In the genomic region with DNA sequence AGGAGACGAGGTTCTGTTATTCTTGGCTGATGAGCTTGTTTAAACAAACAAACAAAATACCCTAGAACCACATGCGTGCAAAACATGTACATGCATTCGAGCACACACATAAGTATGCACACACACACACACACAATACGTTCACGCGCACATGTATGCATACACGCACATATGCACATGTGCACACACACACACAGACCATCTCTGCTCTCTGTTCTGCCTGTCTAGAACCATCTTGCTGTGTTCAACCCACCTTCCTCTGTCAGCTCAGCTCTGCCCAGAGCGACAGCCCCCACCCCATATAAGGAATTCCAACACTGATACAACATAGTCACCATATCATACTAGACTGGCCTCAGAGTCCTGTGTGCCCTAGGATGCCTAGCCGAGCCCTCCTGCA, we compare ENCODE assay signal across 15 mouse cellular contexts. TPM values are rescaled to one million over a fixed set of nuclear protein-coding genes. Genes with fewer than 3 reads are reported as not detected.
DNase-seq lines count a peak whose midpoint lies in the region; ATAC-seq and TF ChIP-seq lines count a peak whose summit lies in the region.
"Had no signal": no experiment of that assay in that cellular context is flagged by ENCODE, and none has a peak within 500 bp of the region (broad histone marks: within the 10 kb centered on the region; RNA-seq: fewer than 3 reads in every experiment).

No protein-coding gene starts in this region.

- no peak for DNase-seq in cerebellum, adult 2 months
- no peak for DNase-seq in cerebellum, adult 9-11 months
- DNase-seq in heart, postnatal 10 days: no peak
- no peak for DNase-seq in lung, postnatal 25 days (ENCODE audit: low spot score)
- DNase-seq: embryo, embryonic 11 days; right cerebral cortex, postnatal 25 days; thymus, adult 18-20 months had no signal

- ATAC-seq in heart, embryonic 16.5 days (replicated peaks; ENCODE audit: extremely low read depth, insufficient read depth, low FRiP score): no peak
- ATAC-seq in lung, embryonic 15.5 days (ENCODE audit: borderline replicate concordance, extremely low read depth, low FRiP score, low TSS enrichment): peak; percentile 40; the same call in 1 of the 2 replicates
- ATAC-seq in hindbrain, embryonic 15.5 days (ENCODE audit: low FRiP score, low read depth): no peak
- no peak for ATAC-seq in intestine, postnatal 0 days
- ATAC-seq: intestine, embryonic 15.5 days; lung, postnatal 0 days had no signal

- 26% methylated on average over 9 of the region's 9 CpGs for WGBS in cerebellum, adult 2 months
- 72% methylated on average over 9 of the region's 9 CpGs for WGBS in heart, embryonic 16.5 days
- whole genome bisulfite sequencing in lung, embryonic 15.5 days: 69% methylated on average over 9 of the region's 9 CpGs
- WGBS in hindbrain, embryonic 15.5 days: 67% methylated on average over 9 of the region's 9 CpGs
- 84% methylated on average over 9 of the region's 9 CpGs for WGBS in intestine, postnatal 0 days

- H3K9me3 ChIP-seq in heart, embryonic 16.5 days (replicated peaks; ENCODE audit: control insufficient read depth, low read length): no peaks in the 10 kb centered on the region
- H3K9me3 ChIP-seq in lung, embryonic 15.5 days: no peaks in the 10 kb centered on the region
- no peaks in the 10 kb centered on the region for H3K9me3 ChIP-seq in hindbrain, embryonic 15.5 days
- no peaks in the 10 kb centered on the region for H3K9me3 ChIP-seq in intestine, postnatal 0 days (ENCODE audit: control insufficient read depth)
- H3K9me3 ChIP-seq: intestine, embryonic 15.5 days had no signal

- intact Hi-C loops in heart, postnatal 10 days (cut with DNase I): no loop called here

- H3K9ac ChIP-seq in heart, embryonic 16.5 days (ENCODE audit: low read length): no peak overlapping the region
- no peak overlapping the region for H3K9ac ChIP-seq in lung, embryonic 15.5 days
- no peak overlapping the region for H3K9ac ChIP-seq in hindbrain, embryonic 15.5 days
- H3K9ac ChIP-seq in intestine, postnatal 0 days (ENCODE audit: low read depth, low read length): no peak overlapping the region
- H3K9ac ChIP-seq: intestine, embryonic 15.5 days had no signal

- H3K27ac ChIP-seq in cerebellum, adult 2 months (ENCODE audit: insufficient read depth, low read length): peak overlapping the region; percentile 70
- H3K27ac ChIP-seq in heart, embryonic 16.5 days (ENCODE audit: low read length): peak overlapping the region; percentile 45; the same call in 1 of the 2 replicates
- 0 out of 2 replicates have a peak overlapping the region, but pooled peaks have one; percentile 5 for H3K27ac ChIP-seq in lung, embryonic 15.5 days
- peak overlapping the region; percentile 50 for H3K27ac ChIP-seq in hindbrain, embryonic 15.5 days (replicated peaks)
- H3K27ac ChIP-seq in intestine, postnatal 0 days (ENCODE audit: low read depth, low read length): no peak overlapping the region
- H3K27ac ChIP-seq: intestine, embryonic 15.5 days had no signal

- peaks cover 4% of the 10 kb centered on the region for H3K36me3 ChIP-seq in heart, embryonic 16.5 days (ENCODE audit: control insufficient read depth, insufficient read depth)
- no peaks in the 10 kb centered on the region for H3K36me3 ChIP-seq in lung, embryonic 15.5 days
- peaks cover 13% of the 10 kb centered on the region for H3K36me3 ChIP-seq in hindbrain, embryonic 15.5 days
- peaks cover 63% of the 10 kb centered on the region for H3K36me3 ChIP-seq in intestine, postnatal 0 days (ENCODE audit: control insufficient read depth, insufficient read depth)

- TF ChIP-seq CTCF in cerebellum, adult 2 months (IDR thresholded peaks at IDR 0.05; ENCODE audit: borderline replicate concordance, insufficient read depth, low read depth, low read length): no peak
- no peak for TF ChIP-seq CTCF in intestine, postnatal 0 days (IDR thresholded peaks at IDR 0.05; ENCODE audit: low read depth)

- peaks cover 41% of the 10 kb centered on the region for H3K4me1 ChIP-seq in cerebellum, adult 2 months (ENCODE audit: control insufficient read depth, insufficient read depth, low read length)
- H3K4me1 ChIP-seq in heart, embryonic 16.5 days (ENCODE audit: control insufficient read depth, insufficient read depth, low read length): peaks cover 40% of the 10 kb centered on the region
- peaks cover 22% of the 10 kb centered on the region for H3K4me1 ChIP-seq in lung, embryonic 15.5 days
- H3K4me1 ChIP-seq in hindbrain, embryonic 15.5 days (replicated peaks): peaks cover 28% of the 10 kb centered on the region
- H3K4me1 ChIP-seq in intestine, postnatal 0 days (replicated peaks; ENCODE audit: control insufficient read depth, insufficient read depth, low read length): no peaks in the 10 kb centered on the region

- TF ChIP-seq POLR2A in cerebellum, adult 2 months (IDR thresholded peaks at IDR 0.05; ENCODE audit: borderline replicate concordance, insufficient read depth, low read length): no peak

- H3K4me2 ChIP-seq in heart, embryonic 16.5 days (ENCODE audit: low read depth, low read length): no peak overlapping the region
- no peak overlapping the region for H3K4me2 ChIP-seq in lung, embryonic 15.5 days
- no peak overlapping the region for H3K4me2 ChIP-seq in hindbrain, embryonic 15.5 days
- no peak overlapping the region for H3K4me2 ChIP-seq in intestine, postnatal 0 days (replicated peaks; ENCODE audit: low read depth)
- H3K4me2 ChIP-seq: intestine, embryonic 15.5 days; midbrain, embryonic 11.5 days had no signal

- H3K27me3 ChIP-seq in cerebellum, adult 2 months (ENCODE audit: control insufficient read depth, insufficient read depth, low read length): no peaks in the 10 kb centered on the region
- H3K27me3 ChIP-seq in heart, embryonic 16.5 days (ENCODE audit: control insufficient read depth, insufficient read depth, low read length): no peaks in the 10 kb centered on the region
- no peaks in the 10 kb centered on the region for H3K27me3 ChIP-seq in lung, embryonic 15.5 days
- H3K27me3 ChIP-seq in hindbrain, embryonic 15.5 days: no peaks in the 10 kb centered on the region
- no peaks in the 10 kb centered on the region for H3K27me3 ChIP-seq in intestine, postnatal 0 days (replicated peaks; ENCODE audit: control insufficient read depth, insufficient read depth, low read length)
- H3K27me3 ChIP-seq: CH12.LX; intestine, embryonic 15.5 days had no signal

- no peak overlapping the region for H3K4me3 ChIP-seq in cerebellum, adult 2 months (replicated peaks; ENCODE audit: insufficient read depth, low read depth, low read length)
- no peak overlapping the region for H3K4me3 ChIP-seq in heart, embryonic 16.5 days (ENCODE audit: low read length)
- no peak overlapping the region for H3K4me3 ChIP-seq in lung, embryonic 15.5 days
- no peak overlapping the region for H3K4me3 ChIP-seq in hindbrain, embryonic 15.5 days
- H3K4me3 ChIP-seq in intestine, postnatal 0 days (ENCODE audit: low read depth, low read length): no peak overlapping the region
- H3K4me3 ChIP-seq: intestine, embryonic 15.5 days had no signal

RNA-seq across cellular contexts. Expression of a gene that starts 34.3 kb away (rescaled TPM):
- polyA plus RNA-seq in cerebellum, adult 2 months (2012; rRNA removed): 56.1 and 66.3 TPM in 2 replicates
- 36.1 and 47.0 TPM in 2 replicates for polyA plus RNA-seq in heart, embryonic 16.5 days (2015; fragmentation: Nextera tagmentation; extraction: Ambion mirVana)
- total RNA-seq in heart, postnatal 10 days (2021): 10 to 100 TPM; 40.2 to 42.6 TPM
- 74.3 and 76.8 TPM in 2 replicates for polyA plus RNA-seq in lung, embryonic 15.5 days (2015; fragmentation: Nextera tagmentation; extraction: Ambion mirVana)
- polyA plus RNA-seq in hindbrain, embryonic 15.5 days (2015; fragmentation: Nextera tagmentation; extraction: Ambion mirVana): 47.7 and 50.9 TPM in 2 replicates
- 86.9 and 88.1 TPM in 2 replicates for polyA plus RNA-seq in intestine, postnatal 0 days (2015; fragmentation: Nextera tagmentation; extraction: Ambion mirVana)
